Mouse (Mus musculus) midbrain, embryonic 12.5 days (tissue): Measurements from ENCODE around the gene Med22. TPM values are rescaled to one million over a fixed set of nuclear protein-coding genes. Genes with fewer than 3 reads are reported as not detected.

Source experiments
- ATAC-seq: fragments of 200-750 bp; cut with Nextera tagmentation; 2 replicates; pipeline ENCODE4 v1.8.0; 2017; ENCODE audit warnings: low read depth, moderate TSS enrichment, moderate library complexity; ENCODE audit not compliant: low FRiP score
- H3K27ac ChIP-seq: fragments of 300-500 bp; sonication (generic); replicated peaks from 2 replicates; pipeline ENCODE4 v1.5.1; 2016; ENCODE audit warnings: mild to moderate bottlenecking
- H3K27me3 ChIP-seq: fragments of 300-500 bp; sonication (generic); 2 replicates; pipeline ENCODE4 v1.6.1; 2016; ENCODE audit warnings: mild to moderate bottlenecking
- H3K36me3 ChIP-seq: fragments of 300-500 bp; sonication (generic); 2 replicates; pipeline ENCODE4 v1.6.1; 2016
- H3K4me1 ChIP-seq: fragments of 300-500 bp; sonication (generic); 2 replicates; pipeline ENCODE4 v1.6.1; 2016
- H3K4me2 ChIP-seq: fragments of 300-500 bp; sonication (generic); replicated peaks from 2 replicates; pipeline ENCODE4 v1.6.1; 2016; ENCODE audit warnings: mild to moderate bottlenecking, moderate library complexity
- H3K4me3 ChIP-seq: fragments of 300-500 bp; sonication (generic); 2 replicates; pipeline ENCODE4 v1.5.1; 2016; ENCODE audit warnings: mild to moderate bottlenecking
- H3K9ac ChIP-seq: fragments of 300-500 bp; sonication (generic); replicated peaks from 2 replicates; pipeline ENCODE4 v1.6.1; 2016; ENCODE audit warnings: mild to moderate bottlenecking, moderate library complexity
- H3K9me3 ChIP-seq: fragments of 300-500 bp; sonication (generic); 2 replicates; pipeline ENCODE4 v1.6.1; 2016; ENCODE audit warnings: mild to moderate bottlenecking
- WGBS: fragments of 180-500 bp; shearing (Covaris S2); methylation state at CpG from one replicate; pipeline ENCODE4 v1.1.7; 2016; 5-methylcytosine and 5-hydroxymethylcytosine counted together
- polyA plus RNA-seq: library from polyadenylated mRNA; unstranded; fragments of >200 nt; fragmentation: Nextera tagmentation; extraction: Ambion mirVana; gene quantifications from 2 replicates; pipeline ENCODE4 v1.2.1, GENCODE M21; 2016

The Med22 gene
- 125 and 129 TPM in 2 replicates for polyA plus RNA-seq

- H3K4me1 ChIP-seq = peaks cover 50% of the 10 kb centered on the region
- peak within 1 kb of the TSS; percentile 100 for H3K4me2 ChIP-seq
- under 1% methylated on average over 74 of the region's 74 CpGs for WGBS
- H3K9me3 ChIP-seq = no peaks in the 10 kb centered on the region
- no peaks in the 10 kb centered on the region for H3K27me3 ChIP-seq
- peak within 1 kb of the TSS; percentile 89 for H3K4me3 ChIP-seq
- ATAC-seq = peak; percentile 90
- H3K27ac ChIP-seq = peak within 1 kb of the TSS; percentile 95
- H3K9ac ChIP-seq = peak within 1 kb of the TSS; percentile 98
- peaks cover 60% of the 10 kb centered on the region for H3K36me3 ChIP-seq
Observed at GRCm38 (mm10) chr2:26910124-26910993, at the start of gene Med22, which contains the start of gene Rpl7a. Gene Med22, minus strand, starts transcription at chr2:26910677. Gene Rpl7a, plus strand, starts transcription at chr2:26910764.

- no peak overlapping the region for H3K9ac ChIP-seq
- no peaks in the 10 kb centered on the region for H3K9me3 ChIP-seq
- peaks cover 89% of the 10 kb centered on the region for H3K36me3 ChIP-seq
- no peak overlapping the region for H3K4me3 ChIP-seq
- WGBS = 90% methylated on average over 2 of the region's 2 CpGs
- ATAC-seq = no peak
- peaks cover 8% of the 10 kb centered on the region for H3K4me1 ChIP-seq
- H3K27me3 ChIP-seq = no peaks in the 10 kb centered on the region
- H3K4me2 ChIP-seq = no peak overlapping the region
- no peak overlapping the region for H3K27ac ChIP-seq
Observed at GRCm38 (mm10) chr2:26957488-26957859, 47.0 kb upstream of the Med22 start.

- no peaks in the 10 kb centered on the region for H3K9me3 ChIP-seq
- no peak overlapping the region for H3K9ac ChIP-seq
- H3K4me2 ChIP-seq = no peak overlapping the region
- no peaks in the 10 kb centered on the region for H3K27me3 ChIP-seq
- peaks cover 4% of the 10 kb centered on the region for H3K4me1 ChIP-seq
- 97% methylated on average over 12 of the region's 12 CpGs for whole genome bisulfite sequencing
- H3K27ac ChIP-seq = no peak overlapping the region
- no peak for ATAC-seq
- no peak overlapping the region for H3K4me3 ChIP-seq
- peaks cover 89% of the 10 kb centered on the region for H3K36me3 ChIP-seq
Observed at GRCm38 (mm10) chr2:26956811-26957487, 46.5 kb upstream of the Med22 start.

GRCm38 (mm10) chr2:26954735-26955395 lies 44.4 kb upstream of the Med22 start:
- no peak overlapping the region for H3K9ac ChIP-seq
- H3K9me3 ChIP-seq = no peaks in the 10 kb centered on the region
- no peak overlapping the region for H3K4me2 ChIP-seq
- WGBS = 91% methylated on average over 2 of the region's 2 CpGs
- no peaks in the 10 kb centered on the region for H3K27me3 ChIP-seq
- no peak overlapping the region for H3K27ac ChIP-seq
- H3K4me1 ChIP-seq = no peaks in the 10 kb centered on the region
- H3K36me3 ChIP-seq = peaks cover 90% of the 10 kb centered on the region
- ATAC-seq = no peak
- no peak overlapping the region for H3K4me3 ChIP-seq

- ATAC-seq = no peak
Observed at GRCm38 (mm10) chr2:26952866-26953265, 42.4 kb upstream of the Med22 start.

GRCm38 (mm10) chr2:26952193-26952592 lies 41.7 kb upstream of the Med22 start:
- peaks cover 73% of the 10 kb centered on the region for H3K36me3 ChIP-seq
- 85% methylated on average over 4 of the region's 4 CpGs for WGBS
- H3K27me3 ChIP-seq = no peaks in the 10 kb centered on the region
- no peak overlapping the region for H3K4me2 ChIP-seq
- no peak overlapping the region for H3K4me3 ChIP-seq
- ATAC-seq = no peak
- no peaks in the 10 kb centered on the region for H3K9me3 ChIP-seq
- H3K9ac ChIP-seq = no peak overlapping the region
- H3K27ac ChIP-seq = no peak overlapping the region
- H3K4me1 ChIP-seq = no peaks in the 10 kb centered on the region

More at GRCm38 (mm10) chr2:26952866-26953265, 42.4 kb upstream of the Med22 start:
- H3K36me3 ChIP-seq = peaks cover 77% of the 10 kb centered on the region
- H3K9ac ChIP-seq = no peak overlapping the region
- H3K27me3 ChIP-seq = no peaks in the 10 kb centered on the region
- no peak overlapping the region for H3K4me2 ChIP-seq
- no peak overlapping the region for H3K4me3 ChIP-seq
- 93% methylated on average over 8 of the region's 8 CpGs for WGBS
- H3K4me1 ChIP-seq = no peaks in the 10 kb centered on the region
- H3K9me3 ChIP-seq = no peaks in the 10 kb centered on the region
- H3K27ac ChIP-seq = no peak overlapping the region

GRCm38 (mm10) chr2:26951346-26951905 lies 40.9 kb upstream of the Med22 start:
- peaks cover 71% of the 10 kb centered on the region for H3K36me3 ChIP-seq
- no peak for ATAC-seq
- 89% methylated on average over 8 of the region's 8 CpGs for WGBS

GRCm38 (mm10) chr2:26950411-26950810 lies 39.9 kb upstream of the Med22 start:
- H3K4me2 ChIP-seq = no peak overlapping the region
- no peaks in the 10 kb centered on the region for H3K27me3 ChIP-seq
- WGBS = 89% methylated on average over 2 of the region's 2 CpGs
- H3K9ac ChIP-seq = no peak overlapping the region
- H3K9me3 ChIP-seq = no peaks in the 10 kb centered on the region
- H3K4me1 ChIP-seq = no peaks in the 10 kb centered on the region
- H3K4me3 ChIP-seq = no peak overlapping the region
- no peak overlapping the region for H3K27ac ChIP-seq
- ATAC-seq = no peak
- peaks cover 61% of the 10 kb centered on the region for H3K36me3 ChIP-seq

More at GRCm38 (mm10) chr2:26951346-26951905, 40.9 kb upstream of the Med22 start:
- Histone ChIP-seq H3K9ac (no peak overlapping the region), H3K27me3 (no peaks in the 10 kb centered on the region), H3K27ac (no peak overlapping the region), H3K4me3 (no peak overlapping the region), H3K4me2 (no peak overlapping the region), H3K4me1 (no peaks in the 10 kb centered on the region), H3K9me3 (no peaks in the 10 kb centered on the region)

GRCm38 (mm10) chr2:26943253-26943652 lies 32.8 kb upstream of the Med22 start:
- H3K9ac ChIP-seq = no peak overlapping the region
- H3K4me1 ChIP-seq = no peaks in the 10 kb centered on the region
- H3K9me3 ChIP-seq = no peaks in the 10 kb centered on the region
- no peak overlapping the region for H3K4me3 ChIP-seq
- H3K4me2 ChIP-seq = no peak overlapping the region
- H3K36me3 ChIP-seq = peaks cover 10% of the 10 kb centered on the region; the same call in 1 of the 2 replicates
- no peaks in the 10 kb centered on the region for H3K27me3 ChIP-seq
- 83% methylated on average over 3 of the region's 3 CpGs for WGBS
- no peak overlapping the region for H3K27ac ChIP-seq
- no peak for ATAC-seq

GRCm38 (mm10) chr2:26941539-26941938 lies 31.1 kb upstream of the Med22 start:
- Histone ChIP-seq H3K9me3 (no peaks in the 10 kb centered on the region), H3K4me1 (no peaks in the 10 kb centered on the region), H3K27me3 (no peaks in the 10 kb centered on the region), H3K27ac (no peak overlapping the region), H3K9ac (no peak overlapping the region), H3K4me3 (no peak overlapping the region), H3K4me2 (no peak overlapping the region), H3K36me3 (no peaks in the 10 kb centered on the region)
- ATAC-seq = no peak
- 42% methylated on average over 5 of the region's 5 CpGs for WGBS

- no peak overlapping the region for H3K4me2 ChIP-seq
- H3K4me3 ChIP-seq = no peak overlapping the region
- WGBS = 86% methylated on average over 1 of the region's 1 CpGs
- no peaks in the 10 kb centered on the region for H3K9me3 ChIP-seq
- ATAC-seq = no peak
- no peaks in the 10 kb centered on the region for H3K36me3 ChIP-seq
- no peaks in the 10 kb centered on the region for H3K27me3 ChIP-seq
- H3K9ac ChIP-seq = no peak overlapping the region
- no peak overlapping the region for H3K27ac ChIP-seq
- H3K4me1 ChIP-seq = peaks cover 14% of the 10 kb centered on the region
Observed at GRCm38 (mm10) chr2:26936425-26936824, 25.9 kb upstream of the Med22 start.
